Mouse (Mus musculus): ENCODE results near the gene Pde6d. TPM values are rescaled to one million over a fixed set of nuclear protein-coding genes. Genes with fewer than 3 reads are reported as not detected.
A peak's percentile ranks its signal among the peaks of the same experiment; 100 is the strongest.

Pde6d gene
- polyA plus RNA-seq, 1 experiment, result 6.6 TPM

GRCm38 (mm10) chr1:86531547-86532321, 50.7 kb downstream of the Pde6d start:
- Histone ChIP-seq H3K4me3 (replicated peaks) (no peak overlapping the region), H3K4me1 (ENCODE audit: control insufficient read depth) (peaks cover 51% of the 10 kb centered on the region), H3K27me3 (ENCODE audit: control insufficient read depth) (no peaks in the 10 kb centered on the region), H3K9me3 (ENCODE audit: control insufficient read depth, low read length) (peaks cover 5% of the 10 kb centered on the region), H3K36me3 (ENCODE audit: control insufficient read depth) (peaks cover 48% of the 10 kb centered on the region)
- no peak for TF ChIP-seq GATA1 (IDR thresholded peaks at IDR 0.05; ENCODE audit: low read length)
- TF ChIP-seq TAL1 (IDR thresholded peaks at IDR 0.05; ENCODE audit: low read length), result no peak

- H3K27me3 ChIP-seq (ENCODE audit: control insufficient read depth), result no peaks in the 10 kb centered on the region
- H3K9me3 ChIP-seq (ENCODE audit: control insufficient read depth, low read length), result peaks cover 5% of the 10 kb centered on the region
- H3K4me3 ChIP-seq (replicated peaks), result no peak overlapping the region
- H3K4me1 ChIP-seq (ENCODE audit: control insufficient read depth), result peaks cover 54% of the 10 kb centered on the region
- H3K36me3 ChIP-seq (ENCODE audit: control insufficient read depth), result peaks cover 48% of the 10 kb centered on the region
- TF ChIP-seq TAL1 (IDR thresholded peaks at IDR 0.05; ENCODE audit: low read length), result no peak
- TF ChIP-seq GATA1 (IDR thresholded peaks at IDR 0.05; ENCODE audit: low read length), result no peak
Observed at GRCm38 (mm10) chr1:86530871-86531546, 51.4 kb downstream of the Pde6d start.

DNA sequence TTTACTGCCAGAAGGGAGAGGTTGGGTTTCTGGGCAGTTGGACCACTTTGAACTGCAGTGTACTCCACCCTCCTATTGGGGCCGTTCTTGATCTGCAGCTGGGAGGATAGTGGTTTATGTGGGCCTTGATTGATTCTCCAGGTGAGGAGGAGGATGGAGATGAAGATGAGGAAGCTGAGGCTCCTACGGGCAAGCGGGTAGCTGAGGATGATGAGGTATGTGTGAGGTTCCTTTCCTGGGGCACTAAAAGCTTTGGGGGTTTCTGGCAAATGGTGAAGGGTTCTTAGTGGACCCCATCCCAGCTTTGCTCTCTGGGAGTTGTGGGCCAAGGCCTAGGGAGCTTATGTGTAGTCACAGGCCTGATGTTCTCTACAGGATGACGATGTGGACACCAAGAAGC, 52.8 kb downstream of the Pde6d start:
- TF ChIP-seq TAL1 (IDR thresholded peaks at IDR 0.05; ENCODE audit: low read length), result no peak
- TF ChIP-seq GATA1 (IDR thresholded peaks at IDR 0.05; ENCODE audit: low read length), result no peak
- Histone ChIP-seq H3K36me3 (ENCODE audit: control insufficient read depth) (peaks cover 48% of the 10 kb centered on the region), H3K4me1 (ENCODE audit: control insufficient read depth) (peaks cover 67% of the 10 kb centered on the region), H3K27me3 (ENCODE audit: control insufficient read depth) (no peaks in the 10 kb centered on the region), H3K9me3 (ENCODE audit: control insufficient read depth, low read length) (peaks cover 5% of the 10 kb centered on the region), H3K4me3 (replicated peaks) (peak overlapping the region; percentile 100)

GRCm38 (mm10) chr1:86528571-86529180, 53.8 kb downstream of the Pde6d start:
- peaks cover 3% of the 10 kb centered on the region for H3K9me3 ChIP-seq (ENCODE audit: control insufficient read depth, low read length)
- TF ChIP-seq TAL1 (IDR thresholded peaks at IDR 0.05; ENCODE audit: low read length), result no peak
- no peaks in the 10 kb centered on the region for H3K27me3 ChIP-seq (ENCODE audit: control insufficient read depth)
- H3K36me3 ChIP-seq (ENCODE audit: control insufficient read depth), result peaks cover 47% of the 10 kb centered on the region
- peaks cover 76% of the 10 kb centered on the region for H3K4me1 ChIP-seq (ENCODE audit: control insufficient read depth)
- peak overlapping the region; percentile 100 for H3K4me3 ChIP-seq (replicated peaks)

GRCm38 (mm10) chr1:86527599-86528486, 54.6 kb downstream of the Pde6d start:
- peaks cover 40% of the 10 kb centered on the region for H3K36me3 ChIP-seq (ENCODE audit: control insufficient read depth)
- TF ChIP-seq GATA1 (IDR thresholded peaks at IDR 0.05; ENCODE audit: low read length), result no peak
- TF ChIP-seq TAL1 (IDR thresholded peaks at IDR 0.05; ENCODE audit: low read length), result no peak
- H3K27me3 ChIP-seq (ENCODE audit: control insufficient read depth), result no peaks in the 10 kb centered on the region
- peak overlapping the region; percentile 100 for H3K4me3 ChIP-seq (replicated peaks)
- H3K9me3 ChIP-seq (ENCODE audit: control insufficient read depth, low read length), result no peaks in the 10 kb centered on the region
- H3K4me1 ChIP-seq (ENCODE audit: control insufficient read depth), result peaks cover 77% of the 10 kb centered on the region

DNA sequence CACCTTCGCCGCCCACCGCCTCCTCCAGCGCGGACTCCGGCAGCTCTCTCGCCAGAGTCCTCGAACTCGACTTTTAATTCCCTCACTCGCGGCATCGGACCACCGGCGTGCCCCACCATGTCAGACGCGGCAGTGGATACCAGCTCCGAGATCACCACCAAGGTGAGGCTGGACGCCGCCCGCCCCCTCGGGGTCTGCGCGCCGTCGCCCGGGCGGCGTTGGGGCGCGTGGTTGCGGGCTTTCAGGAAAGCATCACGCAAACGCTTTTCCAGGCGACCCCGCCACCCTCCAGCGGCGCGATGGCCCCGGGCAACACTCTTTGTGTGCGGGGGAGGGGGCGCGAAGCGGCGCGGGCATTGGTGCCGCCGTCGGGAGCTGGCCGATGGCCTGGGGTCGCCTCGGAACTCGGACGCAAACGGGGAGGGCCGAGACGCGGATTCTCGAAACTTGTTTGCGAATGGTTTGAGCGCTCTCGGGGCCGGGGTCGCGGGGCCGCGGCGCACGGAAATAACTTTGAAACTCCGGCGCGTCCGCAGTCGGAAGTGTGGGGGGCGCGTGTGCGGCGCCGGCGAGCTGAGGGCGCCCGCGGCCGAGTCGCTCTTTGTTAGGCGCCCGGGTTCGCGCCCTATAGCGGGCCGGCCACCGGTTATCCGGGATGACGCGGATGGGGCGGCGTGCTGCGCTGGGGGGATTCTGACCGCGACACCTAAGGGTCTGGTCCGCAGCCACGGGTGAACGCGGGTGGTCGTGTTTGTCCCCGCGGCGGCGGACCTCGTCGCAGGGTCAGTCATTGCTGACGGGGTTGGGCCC, 55.4 kb downstream of the Pde6d start:
- H3K36me3 ChIP-seq (ENCODE audit: control insufficient read depth), result peaks cover 36% of the 10 kb centered on the region
- peak overlapping the region; percentile 100 for H3K4me3 ChIP-seq (replicated peaks)
- no peaks in the 10 kb centered on the region for H3K27me3 ChIP-seq (ENCODE audit: control insufficient read depth)
- no peaks in the 10 kb centered on the region for H3K9me3 ChIP-seq (ENCODE audit: control insufficient read depth, low read length)
- TF ChIP-seq TAL1 (IDR thresholded peaks at IDR 0.05; ENCODE audit: low read length), result no peak
- no peak for TF ChIP-seq GATA1 (IDR thresholded peaks at IDR 0.05; ENCODE audit: low read length)
- H3K4me1 ChIP-seq (ENCODE audit: control insufficient read depth), result peaks cover 78% of the 10 kb centered on the region

DNA sequence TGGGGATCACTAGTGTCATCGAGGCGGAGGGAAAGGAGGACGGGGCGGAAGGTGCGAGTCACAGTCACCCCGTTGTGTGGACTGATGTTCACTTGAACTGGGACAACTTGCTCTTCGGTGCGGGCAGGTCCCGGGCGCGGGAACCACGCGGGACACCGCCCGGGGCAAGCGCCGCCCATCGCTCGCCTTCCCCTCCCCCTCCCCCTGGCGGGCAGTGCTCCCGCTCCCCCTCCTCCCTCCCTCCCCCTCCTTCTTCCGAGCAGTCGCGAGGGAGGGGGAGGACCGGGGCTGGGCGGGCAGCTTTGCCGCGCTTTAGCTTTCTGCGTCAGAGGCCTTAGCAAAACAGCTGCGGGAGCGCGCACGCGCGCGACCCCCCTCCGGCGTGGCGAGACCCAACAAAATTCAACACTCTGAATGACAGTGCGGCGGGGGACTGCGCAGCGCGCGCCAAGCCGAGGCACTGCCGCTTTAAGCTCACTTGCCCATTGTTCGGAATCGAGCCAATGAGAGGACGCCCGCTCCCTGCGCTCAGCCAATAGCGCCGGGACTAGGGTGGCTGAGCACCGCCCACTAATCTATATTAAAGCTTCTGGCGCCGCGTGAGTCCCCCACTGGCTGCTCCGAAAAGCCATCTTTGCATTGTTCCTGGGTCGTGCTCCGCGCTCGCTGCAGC, 56.2 kb downstream of the Pde6d start, which contains the start of gene Ptma:
Gene Ptma, plus strand, starts transcription at position 611 of the 673 bp plus-strand sequence.
- TF ChIP-seq TAL1 (IDR thresholded peaks at IDR 0.05; ENCODE audit: low read length) (no peak), GATA1 (IDR thresholded peaks at IDR 0.05; ENCODE audit: low read length) (no peak)
- Histone ChIP-seq H3K9me3 (ENCODE audit: control insufficient read depth, low read length) (no peaks in the 10 kb centered on the region), H3K4me1 (ENCODE audit: control insufficient read depth) (peaks cover 70% of the 10 kb centered on the region), H3K4me3 (replicated peaks) (peak within 1 kb of the TSS; percentile 100), H3K27me3 (ENCODE audit: control insufficient read depth) (no peaks in the 10 kb centered on the region), H3K36me3 (ENCODE audit: control insufficient read depth) (peaks cover 29% of the 10 kb centered on the region)

All from erythroblast, embryonic 14.5 days (primary cell).